Mouse (Mus musculus) layer of hippocampus, postnatal 10 days (tissue): ENCODE results near the gene Srp72. TPM values are rescaled to one million over a fixed set of nuclear protein-coding genes. Genes with fewer than 3 reads are reported as not detected.

ENCODE experiments used
- DNase-seq, 2 experiments: peaks; one replicate each; pipeline ENCODE4 v3.0.0; 2021; ENCODE audit warnings: low spot score in 2 of 2
- long read RNA-seq: library from polyadenylated mRNA; stranded (forward); transcript quantifications from one replicate; pipeline ENCODE4 v2.0.0, GENCODE M21; 2023
- total RNA-seq, 2 experiments: library from RNA; stranded (reverse); gene quantifications; 2 replicates each; pipeline ENCODE4 v1.2.3; 2021

Gene Srp72
- 100 to 1,000 TPM; 117 to 124 TPM for total RNA-seq
- long read RNA-seq, transcript Srp72-201 (19 exons, 3,625 nt): major isoform, 12 of 18 reads
- long read RNA-seq, partial matches to known transcripts: 4 of 18 reads
- long read RNA-seq, other reads (novel, unspliced or antisense): 2 of 18 reads

DNA sequence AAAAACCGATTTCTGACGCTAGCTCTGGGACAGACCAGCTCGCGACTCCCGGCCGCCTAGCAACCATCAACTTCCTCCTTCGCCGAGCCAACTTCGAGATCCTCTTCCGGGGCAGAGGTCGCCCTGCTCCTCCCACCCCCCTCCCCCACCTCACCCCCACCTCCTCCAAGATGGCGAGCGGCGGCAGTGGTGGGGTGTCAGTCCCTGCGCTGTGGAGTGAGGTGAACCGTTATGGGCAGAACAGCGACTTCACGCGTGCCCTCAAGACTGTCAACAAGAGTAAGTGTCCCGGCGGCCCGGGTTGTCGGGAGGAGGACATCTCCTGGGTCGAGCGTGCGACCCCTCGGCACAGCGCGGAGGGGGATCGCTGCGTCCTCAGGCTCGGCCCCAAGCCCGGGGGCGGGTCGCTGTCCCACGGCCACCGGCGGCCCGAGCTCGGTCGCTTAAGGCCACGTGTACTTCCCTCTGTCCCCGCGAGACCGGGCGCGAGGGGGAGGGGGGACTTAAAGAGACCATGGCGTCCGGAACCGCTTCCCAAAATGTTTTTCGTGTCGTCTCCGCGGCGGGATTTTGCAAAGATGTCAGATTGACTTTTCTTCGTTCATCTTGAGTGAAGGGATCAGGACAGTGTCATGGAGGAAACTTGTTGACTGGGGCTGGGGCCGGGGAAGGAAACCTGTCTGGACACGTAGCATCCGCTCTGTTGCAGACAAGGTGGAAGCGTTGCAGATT, at the start of gene Srp72:
Gene Srp72, plus strand, starts transcription at position 130 of the 732 bp plus-strand sequence.
- peak; percentile 86 to 90 for DNase-seq

DNA sequence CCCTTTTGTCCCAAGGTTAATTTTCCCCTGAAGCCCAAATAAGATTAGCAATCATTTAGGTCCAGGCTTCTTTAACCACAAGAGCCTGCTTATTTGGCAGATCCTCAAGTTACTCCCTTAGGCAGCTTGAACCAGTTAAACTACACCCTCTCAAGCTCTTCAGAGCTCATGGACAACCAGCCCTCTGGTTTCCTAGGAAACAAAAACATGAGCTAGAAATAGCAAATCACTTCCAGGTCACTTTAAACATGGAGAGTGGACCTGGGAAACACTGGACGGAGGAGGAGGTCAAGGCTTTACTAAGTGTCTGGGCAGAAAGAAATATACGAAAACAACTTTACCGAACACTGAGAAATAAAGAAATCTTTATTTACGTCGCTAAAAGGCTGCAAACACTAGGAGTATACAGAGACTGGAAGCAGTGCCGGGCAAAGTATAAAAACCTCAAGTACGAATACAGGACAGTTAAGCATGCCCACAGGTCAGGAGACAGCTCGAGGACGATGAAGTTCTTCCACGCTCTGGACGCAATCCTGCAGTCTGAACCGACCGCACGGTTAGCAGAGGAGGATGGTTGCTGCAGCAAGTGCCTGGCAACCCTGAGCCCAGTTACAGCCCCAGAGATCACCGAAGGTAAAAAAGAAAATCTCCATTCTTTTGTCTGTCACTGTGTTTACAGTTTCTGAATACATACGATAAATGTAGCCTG, 46.2 kb upstream of the Srp72 start:
- DNase-seq: peak; percentile 16 to 27

DNA sequence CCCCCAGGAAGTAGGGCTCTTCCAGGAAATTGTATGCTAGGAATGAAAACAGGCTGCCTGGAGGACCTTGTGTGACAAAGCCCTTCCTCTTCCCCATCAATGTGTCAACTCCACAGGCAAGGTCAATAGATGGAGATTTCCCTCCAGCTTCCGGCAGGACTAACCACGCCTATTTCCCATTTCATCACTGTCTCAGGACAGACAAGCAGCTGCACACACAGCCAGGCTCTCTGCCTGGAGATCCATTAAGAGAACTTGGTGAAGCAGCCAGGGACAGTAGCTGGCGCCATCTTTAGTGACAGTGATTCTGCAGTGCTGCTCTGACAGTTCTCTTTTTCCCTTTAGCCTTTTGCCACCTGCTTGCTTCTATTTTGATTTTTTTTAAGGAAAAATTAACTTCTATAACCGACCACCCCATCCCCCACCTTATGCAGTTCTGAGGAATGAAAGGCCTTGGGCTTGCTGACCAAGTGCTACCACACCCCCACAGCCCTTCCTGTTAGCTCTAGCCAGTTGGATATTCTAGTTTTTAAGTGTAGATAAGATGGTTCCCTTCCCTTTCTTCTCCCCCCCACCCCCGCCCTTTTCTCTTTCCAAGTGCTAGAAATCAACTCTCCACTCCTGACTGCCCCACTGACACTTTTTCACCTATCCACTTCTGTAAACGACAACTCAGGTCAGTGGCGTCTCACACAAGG, 45.2 kb upstream of the Srp72 start:
- no peak for DNase-seq

DNA sequence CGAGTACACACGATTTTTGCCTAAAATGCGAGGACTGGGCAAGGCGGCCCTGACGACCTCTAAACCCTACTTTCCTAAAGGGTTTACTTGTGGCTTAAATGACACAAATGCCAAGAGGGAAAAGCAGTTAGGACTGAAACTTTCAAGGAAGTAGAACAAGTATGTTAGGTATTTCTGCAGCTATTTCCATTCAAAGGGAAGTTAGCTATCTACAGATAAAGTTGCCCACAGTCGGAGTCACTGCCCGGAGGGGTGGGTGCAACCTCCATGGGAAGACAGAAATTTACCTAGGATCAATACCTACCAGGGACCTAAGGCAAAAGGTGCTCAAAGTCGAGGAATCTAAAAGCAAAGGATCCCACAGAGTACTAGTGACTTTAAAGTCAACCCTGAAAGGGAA, 34.8 kb upstream of the Srp72 start:
- DNase-seq: no peak

- no peak for DNase-seq
Measured at GRCm38 (mm10) chr5:76941975-76942374, 32.5 kb upstream of the Srp72 start.

- DNase-seq: no peak
Measured at GRCm38 (mm10) chr5:76942505-76942904, 32.0 kb upstream of the Srp72 start.

DNA sequence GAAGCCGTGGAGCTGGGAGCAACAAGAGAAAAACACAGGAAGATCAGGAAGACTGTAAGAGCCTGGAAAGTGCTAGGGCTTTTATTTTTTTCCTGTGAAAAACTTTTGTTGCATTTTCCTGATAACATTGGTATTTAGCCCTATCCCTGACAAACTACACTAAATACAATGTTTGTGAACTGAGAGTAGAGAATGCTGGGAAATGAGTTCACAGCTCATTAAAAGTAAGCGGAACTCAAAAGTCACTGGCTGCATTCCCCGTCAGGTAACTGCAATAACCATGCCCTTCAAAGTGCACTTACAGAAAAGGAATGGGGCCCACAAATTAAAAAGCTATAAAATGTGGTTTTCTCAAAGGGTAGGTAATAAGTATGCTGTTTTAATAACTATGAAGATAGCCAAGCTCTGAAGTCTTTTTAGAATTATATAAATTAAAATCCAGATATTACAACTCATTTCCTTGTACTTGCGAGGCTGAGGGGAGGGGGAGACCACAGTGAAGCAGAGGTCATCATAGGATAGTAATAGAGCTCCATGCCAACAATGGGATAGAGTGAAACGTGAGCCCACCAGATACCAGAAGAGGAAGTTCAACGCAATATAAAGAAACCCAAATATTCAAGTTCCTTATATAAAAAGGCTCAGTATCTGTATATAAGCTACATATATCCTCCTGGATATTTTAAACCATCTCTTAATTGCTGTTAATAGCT, 29.4 kb upstream of the Srp72 start:
- DNase-seq: no peak

DNA sequence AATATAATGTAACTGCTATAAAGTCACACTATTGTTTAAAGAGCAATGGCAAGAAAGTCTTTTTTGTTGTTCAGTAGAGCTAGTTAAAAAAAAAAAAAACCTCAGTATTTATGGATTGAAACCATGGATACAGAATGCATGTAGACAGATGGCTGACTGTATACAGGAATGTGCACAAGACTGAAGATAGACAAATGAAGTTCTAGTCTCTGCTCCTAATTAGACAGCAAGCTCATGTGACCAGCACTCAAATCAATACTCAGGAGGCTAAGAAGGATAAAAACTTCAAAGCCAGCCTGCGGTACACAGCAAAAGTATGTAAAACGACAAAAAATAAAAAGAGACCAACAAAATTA, 28.8 kb upstream of the Srp72 start:
- DNase-seq: no peak

- DNase-seq: no peak
Measured at GRCm38 (mm10) chr5:76947142-76947541, 27.3 kb upstream of the Srp72 start.

- DNase-seq: no peak
Measured at GRCm38 (mm10) chr5:76947758-76948157, 26.7 kb upstream of the Srp72 start.

DNA sequence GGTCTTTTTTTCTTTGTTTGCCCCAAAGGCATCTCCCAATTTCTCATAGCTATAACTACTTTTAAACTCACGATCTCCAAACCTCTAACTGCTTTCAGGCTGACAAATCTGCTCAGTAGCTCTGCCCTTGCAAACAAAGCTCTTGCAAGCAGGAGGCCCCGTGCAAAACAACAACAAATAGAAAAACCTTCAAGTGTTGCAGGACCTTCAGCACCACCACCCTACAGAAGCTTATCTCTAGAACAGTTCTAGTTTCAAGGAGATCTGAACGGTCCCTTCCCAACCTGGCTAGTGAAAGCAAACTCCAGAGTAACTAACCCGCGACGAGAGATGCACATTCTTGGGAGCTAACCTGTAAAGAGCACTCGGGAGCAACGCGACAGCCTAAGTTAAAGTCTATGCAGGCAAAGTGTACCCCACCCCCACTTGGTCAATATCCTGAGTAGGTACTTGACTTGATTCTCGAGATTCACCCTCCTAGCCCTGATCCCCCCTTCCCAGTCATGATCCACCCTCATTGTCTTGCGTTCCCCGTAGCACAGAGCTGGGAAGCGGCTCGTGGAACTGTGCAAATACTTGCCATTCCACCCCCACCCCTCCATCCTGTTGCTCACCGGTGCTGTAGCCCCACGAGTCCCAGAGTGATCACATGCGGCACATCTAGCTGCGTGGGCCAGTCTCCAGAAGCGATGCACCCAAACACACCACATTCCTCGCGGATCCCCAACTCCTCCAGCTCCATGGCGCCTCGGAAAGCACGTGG, 24.0 kb upstream of the Srp72 start:
- peak in 1 of 2 experiments; percentile 16 for DNase-seq

DNA sequence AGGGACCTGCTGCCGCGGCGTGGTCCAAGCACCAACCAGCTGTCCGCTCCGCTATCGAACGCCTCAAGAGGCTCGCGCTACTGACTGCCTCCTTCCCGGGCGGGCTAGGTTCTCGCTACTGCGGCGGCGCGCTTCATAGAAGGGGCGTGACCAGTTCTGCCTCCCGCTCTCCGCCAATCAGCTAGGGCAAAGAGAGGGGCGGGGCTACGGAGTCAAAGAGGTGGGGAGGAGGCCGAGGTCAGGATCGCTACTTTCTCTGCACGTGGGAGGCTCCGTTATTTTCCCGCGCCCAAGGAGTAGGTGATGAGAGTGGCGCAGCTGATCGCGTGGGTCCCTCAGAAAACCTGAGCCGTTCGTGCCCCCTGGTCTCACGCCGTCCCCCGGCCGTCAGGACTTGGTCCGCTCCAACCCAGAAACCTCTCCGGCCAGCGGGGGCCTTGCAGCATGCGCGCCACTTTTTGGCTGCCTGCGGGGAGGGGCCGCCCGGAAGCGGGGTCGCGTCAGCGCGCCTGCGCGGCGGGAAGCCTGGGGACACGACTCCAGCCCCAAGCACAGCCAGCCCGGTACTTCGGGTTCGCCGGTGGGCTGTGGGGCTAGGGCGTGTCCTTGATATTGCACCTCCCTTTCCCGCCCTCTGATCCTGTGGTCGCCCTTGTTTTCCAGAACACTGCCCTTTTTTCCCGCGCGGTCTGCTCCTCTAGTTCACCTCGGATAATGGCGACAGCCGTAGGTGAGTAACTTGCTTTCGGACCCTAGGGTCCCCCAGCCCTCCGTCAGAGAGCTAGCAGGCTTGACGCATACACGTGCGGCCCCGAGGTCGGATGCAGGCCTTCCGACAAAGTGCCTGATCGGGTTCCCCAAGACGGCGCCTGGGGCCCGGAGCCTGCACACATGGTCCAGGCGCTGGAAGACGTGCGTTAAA, 23.1 kb upstream of the Srp72 start, which contains the start of the genes Paics and Ppat:
Gene Paics, plus strand, starts transcription at position 202 of the 922 bp plus-strand sequence.
Gene Ppat, minus strand, starts transcription at position 473 of the 922 bp plus-strand sequence.
- DNase-seq: peak; percentile 96 to 97

DNA sequence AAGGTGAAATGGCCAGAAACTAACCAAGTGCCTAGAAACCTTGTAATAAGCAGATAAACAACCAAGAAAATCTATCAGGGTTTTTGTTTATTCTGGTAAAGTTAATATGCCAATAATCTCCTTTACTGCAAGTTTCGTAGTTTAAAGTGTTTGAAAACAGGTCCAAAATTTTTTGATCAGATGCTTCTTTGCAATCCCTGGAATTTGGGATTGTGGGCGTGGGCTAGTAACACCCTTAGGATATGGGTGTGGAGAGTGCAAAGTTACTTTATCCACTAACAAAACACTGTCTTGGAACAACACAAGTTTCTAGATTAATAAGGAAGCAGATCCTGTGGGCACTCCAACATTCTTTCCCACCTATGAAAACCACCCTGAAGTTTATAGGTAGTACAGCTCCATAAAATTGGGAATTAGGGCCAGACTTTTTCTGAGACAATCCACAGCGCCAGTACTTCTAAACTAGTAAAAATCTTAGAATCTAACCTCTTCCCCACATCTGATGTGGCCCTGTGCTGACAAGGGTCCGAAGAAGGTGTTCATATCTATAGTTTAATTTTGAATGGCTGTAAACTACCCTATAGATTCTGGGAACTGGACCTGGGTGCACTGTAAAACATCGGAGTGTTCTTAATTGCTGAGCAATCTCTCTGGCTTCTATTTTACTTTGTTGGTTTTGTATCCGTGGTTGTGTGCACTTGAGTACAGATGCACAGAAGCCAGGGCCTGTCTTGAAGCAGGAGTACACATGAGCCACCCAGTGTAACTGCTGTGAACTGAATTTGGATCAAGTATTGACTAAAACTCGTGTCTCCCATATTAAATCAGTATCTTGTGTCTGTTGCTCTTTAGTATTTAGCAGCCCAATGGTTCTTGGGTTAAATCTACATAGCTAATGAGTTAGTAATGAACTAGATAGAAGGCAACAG, 22.1 kb upstream of the Srp72 start:
- no peak for DNase-seq

- DNase-seq: no peak
Measured at GRCm38 (mm10) chr5:76953794-76954193, 20.7 kb upstream of the Srp72 start.

DNA sequence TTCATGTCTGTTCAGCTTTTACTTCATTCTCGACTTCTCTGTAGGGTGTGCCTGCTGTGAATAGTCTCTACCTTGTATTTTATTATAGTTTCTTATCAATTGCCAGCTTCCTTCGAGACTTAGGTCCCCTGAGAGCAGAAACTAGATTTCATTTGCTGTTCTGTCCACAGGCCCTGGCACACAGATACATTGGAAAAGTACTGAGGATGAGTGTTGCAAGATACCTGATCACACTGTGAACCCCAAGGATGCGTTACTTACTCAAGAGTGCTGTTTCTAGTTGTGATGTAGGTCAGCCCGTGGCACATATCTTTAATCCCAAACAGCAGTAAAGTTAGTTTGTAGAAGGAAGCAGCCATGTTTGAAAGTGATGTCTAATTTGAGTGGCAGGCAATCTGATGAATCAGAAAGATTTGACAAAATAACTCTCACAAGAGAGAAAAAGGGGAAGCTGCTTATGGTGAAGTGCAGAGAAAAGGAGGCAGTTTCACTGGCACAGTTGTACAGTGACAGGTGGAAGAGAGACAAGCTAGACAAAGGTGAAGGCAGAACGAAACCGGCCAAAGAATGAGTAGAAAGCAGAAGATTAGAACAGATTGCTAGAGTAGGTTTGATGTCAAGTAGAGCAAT, 20.1 kb upstream of the Srp72 start:
- DNase-seq: no peak

DNA sequence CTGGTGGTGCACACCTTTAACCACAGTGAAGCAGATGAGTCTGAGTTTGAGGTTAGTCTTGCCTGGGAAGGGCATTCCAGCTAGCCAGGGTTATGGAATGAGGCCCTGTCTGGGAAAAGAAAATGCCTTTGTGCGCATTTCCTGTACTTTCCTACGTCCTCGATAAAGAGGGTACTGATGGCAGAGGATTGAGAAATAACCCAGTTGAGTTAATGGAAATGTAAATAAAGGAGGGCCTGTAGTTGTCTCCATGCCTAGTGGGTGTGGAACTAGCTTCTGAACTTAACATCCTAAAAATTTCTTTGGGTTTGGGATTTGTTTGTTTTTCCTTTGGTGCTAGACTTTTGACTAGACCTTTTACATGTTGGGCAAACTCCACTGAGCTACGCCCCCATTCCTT, 19.0 kb upstream of the Srp72 start:
- no peak for DNase-seq

GRCm38 (mm10) chr5:76957954-76958353, 16.5 kb upstream of the Srp72 start:
- DNase-seq: no peak

DNA sequence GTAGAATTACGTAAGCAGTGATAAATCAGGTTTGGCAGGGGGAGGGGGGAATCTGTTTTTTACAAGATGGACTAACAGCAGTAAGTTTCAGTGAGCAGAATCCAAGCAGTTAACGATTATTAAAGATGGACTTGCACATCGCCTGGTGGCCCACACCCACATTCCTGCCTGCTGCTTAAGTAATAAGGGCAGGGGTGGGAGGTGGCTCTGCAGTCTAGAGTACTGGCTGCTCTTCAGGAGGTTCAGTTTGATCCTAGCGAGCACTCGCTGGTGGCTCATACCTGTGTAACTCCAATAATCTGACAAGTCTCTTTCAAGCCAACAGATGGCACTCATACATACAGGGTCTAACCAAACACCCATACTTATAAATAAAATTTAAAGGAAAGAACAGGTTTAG, 14.9 kb upstream of the Srp72 start:
- no peak for DNase-seq
